Mouse (Mus musculus): ENCODE measurements around the gene Tyw5. TPM values are rescaled to one million over a fixed set of nuclear protein-coding genes. Genes with fewer than 3 reads are reported as not detected.

The Tyw5 gene
- total and polyA plus RNA-seq, 3 experiments: 20.3 to 50.1 (median 21.0) TPM

DNA sequence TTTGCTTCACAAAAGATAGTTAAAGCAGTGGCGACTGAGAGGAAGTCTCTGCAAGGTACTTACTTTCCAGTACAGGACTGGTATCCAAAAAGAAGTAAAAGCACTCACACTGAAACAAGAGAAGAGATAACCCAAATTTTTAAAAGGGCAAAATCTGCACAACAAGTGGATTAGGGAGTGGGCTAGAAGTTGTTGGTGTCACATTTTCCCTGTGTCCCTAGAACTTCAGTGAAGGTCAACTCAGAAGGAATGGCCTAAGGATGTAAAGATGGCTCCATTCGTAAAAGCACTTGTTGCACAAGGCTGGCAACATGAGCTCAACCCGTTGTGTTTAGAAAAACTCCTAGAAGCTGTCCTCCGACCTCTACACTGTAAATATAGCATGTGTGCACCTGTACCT lies 37.8 kb downstream of the Tyw5 start:
- H3K36me3 ChIP-seq (replicated peaks in 1 of 2; ENCODE audit: control insufficient read depth in 1 of 2, insufficient read depth in 1 of 2, low read length in 1 of 2): peaks cover 3 to 7% of the 10 kb centered on the region in 2 experiments
- TF ChIP-seq POLR2AphosphoS2 (IDR thresholded peaks at IDR 0.05; ENCODE audit: low read depth, low read length) (no peak), CHD1 (IDR thresholded peaks at IDR 0.05; ENCODE audit: low read depth, low read length) (no peak), UBTF (IDR thresholded peaks at IDR 0.05; ENCODE audit: low read depth, low read length) (no peak), ZKSCAN1 (IDR thresholded peaks at IDR 0.05; ENCODE audit: borderline replicate concordance, low read depth, low read length) (no peak), IRF4 (IDR thresholded peaks at IDR 0.05; ENCODE audit: low read depth, low read length) (no peak), ZC3H11A (IDR thresholded peaks at IDR 0.05; ENCODE audit: low read depth, low read length) (no peak), HCFC1 (IDR thresholded peaks at IDR 0.05; ENCODE audit: low read depth, low read length) (no peak), MAX (IDR thresholded peaks at IDR 0.05; ENCODE audit: low read length) (no peak), KAT2A (IDR thresholded peaks at IDR 0.05; ENCODE audit: insufficient replicate concordance, low read length) (no peak), PAX5 (IDR thresholded peaks at IDR 0.05; ENCODE audit: low read length) (no peak), CHD2 (IDR thresholded peaks at IDR 0.05; ENCODE audit: low read length) (no peak), MAFK (IDR thresholded peaks at IDR 0.05; ENCODE audit: insufficient replicate concordance, low read length) (no peak), TCF12 (IDR thresholded peaks at IDR 0.05; ENCODE audit: low read depth, low read length) (no peak)
- H3K9me3 ChIP-seq (replicated peaks; ENCODE audit: low read length): peaks cover 1% of the 10 kb centered on the region
- in situ Hi-C loops (cut with MboI; ENCODE audit: low pct_ligation_motif_present, low pct_unique_long_range_greater_than_20kb, low sequenced_read_pairs) (no loop called here), dilution Hi-C loops (cut with MboI; ENCODE audit: extremely low pct_ligation_motif_present, extremely low pct_unique_long_range_greater_than_20kb, low sequenced_read_pairs) (no loop called here)
- DNase-seq (ENCODE audit: extremely low read depth): no peak
- no peaks in the 10 kb centered on the region; the same call in 1 of the 2 replicates for H3K79me2 ChIP-seq (replicated peaks; ENCODE audit: control insufficient read depth, extremely low read depth, insufficient read depth, poor library complexity, severe bottlenecking)
- no peak overlapping the region for H3K4me3 ChIP-seq (replicated peaks in 1 of 3; ENCODE audit: low read depth in 2 of 3, low read length in 2 of 3, poor library complexity in 1 of 3)
- no peak overlapping the region for H3K9ac ChIP-seq (ENCODE audit: insufficient read depth, low read depth)
- no peak overlapping the region for H3K27ac ChIP-seq (ENCODE audit: insufficient read depth, low read depth)
- no peak overlapping the region for H3K4me2 ChIP-seq (ENCODE audit: insufficient read depth, low read depth, poor library complexity, severe bottlenecking)
- H3K4me1 ChIP-seq (ENCODE audit: control insufficient read depth in 1 of 2, insufficient read depth in 2 of 2): peaks cover 7 to 14% of the 10 kb centered on the region in 2 experiments; a peak in 3 of 4 replicates
- H3K27me3 ChIP-seq (replicated peaks): no peaks in the 10 kb centered on the region

DNA sequence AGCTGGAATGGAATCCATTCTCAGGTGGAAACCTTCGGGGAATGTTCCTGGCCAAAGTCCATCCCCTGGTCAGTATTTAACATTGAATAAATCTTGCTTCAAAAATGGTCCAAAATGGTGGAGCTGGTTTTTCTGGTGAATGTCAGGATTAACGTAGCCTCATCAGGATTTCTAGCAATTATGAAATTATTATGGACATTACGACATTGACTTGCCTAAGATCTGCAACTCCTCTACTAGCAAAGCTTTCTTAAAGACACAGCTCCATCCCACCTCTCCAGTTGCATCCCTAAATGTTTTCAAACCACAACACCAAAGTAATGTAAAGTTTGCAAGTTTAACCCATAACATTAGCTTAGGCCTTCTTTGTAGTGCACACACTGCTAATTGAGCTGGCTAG lies 39.5 kb downstream of the Tyw5 start:
- Histone ChIP-seq H3K4me3 (replicated peaks in 1 of 3; ENCODE audit: low read depth in 2 of 3, low read length in 2 of 3, poor library complexity in 1 of 3) (no peak overlapping the region), H3K79me2 (replicated peaks; ENCODE audit: control insufficient read depth, extremely low read depth, insufficient read depth, poor library complexity, severe bottlenecking) (no peaks in the 10 kb centered on the region; the same call in 1 of the 2 replicates), H3K4me1 (ENCODE audit: control insufficient read depth in 1 of 2, insufficient read depth in 2 of 2) (peaks cover 5 to 14% of the 10 kb centered on the region in 2 experiments; a peak in 3 of 4 replicates), H3K36me3 (replicated peaks in 1 of 2; ENCODE audit: control insufficient read depth in 1 of 2, insufficient read depth in 1 of 2, low read length in 1 of 2) (peaks cover 2 to 3% of the 10 kb centered on the region in 2 experiments), H3K9ac (ENCODE audit: insufficient read depth, low read depth) (no peak overlapping the region), H3K27ac (ENCODE audit: insufficient read depth, low read depth) (no peak overlapping the region), H3K4me2 (ENCODE audit: insufficient read depth, low read depth, poor library complexity, severe bottlenecking) (no peak overlapping the region), H3K9me3 (replicated peaks; ENCODE audit: low read length) (no peaks in the 10 kb centered on the region), H3K27me3 (replicated peaks) (no peaks in the 10 kb centered on the region)
- no peak for DNase-seq (ENCODE audit: extremely low read depth)
- dilution Hi-C loops (cut with MboI; ENCODE audit: extremely low pct_ligation_motif_present, extremely low pct_unique_long_range_greater_than_20kb, low sequenced_read_pairs): no loop called here
- no peak for TF ChIP-seq JUN (IDR thresholded peaks at IDR 0.05; ENCODE audit: insufficient read depth, low read depth, low read length)
- TF ChIP-seq NELFE (IDR thresholded peaks at IDR 0.05; ENCODE audit: low read depth, low read length): no peak
- TF ChIP-seq ETS1 (conservative IDR thresholded peaks at IDR 0.05; ENCODE audit: low read depth, low read length): no peak
- no peak for TF ChIP-seq SIN3A (IDR thresholded peaks at IDR 0.05; ENCODE audit: low read length)
- no peak for TF ChIP-seq PAX5 (IDR thresholded peaks at IDR 0.05; ENCODE audit: low read length)
- TF ChIP-seq RCOR1 (conservative IDR thresholded peaks at IDR 0.05; ENCODE audit: low read depth, low read length): no peak
- no peak for TF ChIP-seq ZKSCAN1 (IDR thresholded peaks at IDR 0.05; ENCODE audit: borderline replicate concordance, low read depth, low read length)
- no peak for TF ChIP-seq UBTF (IDR thresholded peaks at IDR 0.05; ENCODE audit: low read depth, low read length)
- no peak for TF ChIP-seq HCFC1 (IDR thresholded peaks at IDR 0.05; ENCODE audit: low read depth, low read length)
- no peak for TF ChIP-seq EP300 (IDR thresholded peaks at IDR 0.05; ENCODE audit: low read length)
- TF ChIP-seq CHD1 (IDR thresholded peaks at IDR 0.05; ENCODE audit: low read depth, low read length): no peak
- TF ChIP-seq MAX (IDR thresholded peaks at IDR 0.05; ENCODE audit: low read length): no peak
- no peak for TF ChIP-seq POLR2A (IDR thresholded peaks at IDR 0.05; ENCODE audit: low read depth, low read length)
- no peak for TF ChIP-seq KAT2A (IDR thresholded peaks at IDR 0.05; ENCODE audit: insufficient replicate concordance, low read length)
- no peak for TF ChIP-seq MYC (IDR thresholded peaks at IDR 0.05; ENCODE audit: low read depth, low read length)
- in situ Hi-C loops (cut with MboI; ENCODE audit: low pct_ligation_motif_present, low pct_unique_long_range_greater_than_20kb, low sequenced_read_pairs): no loop called here
